Comparison of ENCODE assay signal across 8 mouse cellular contexts in genomic region chr15:101092829-101093648, GRCm38 (mm10). TPM values are rescaled to one million over a fixed set of nuclear protein-coding genes. Genes with fewer than 3 reads are reported as not detected.
A peak's percentile ranks its signal among the peaks of the same experiment; 100 is the strongest.
DNase-seq lines count a peak whose midpoint lies in the region; ATAC-seq lines count a peak whose summit lies in the region.
"Had no signal": no experiment of that assay in that cellular context is flagged by ENCODE, and none has a peak within 500 bp of the region (broad histone marks: within the 10 kb centered on the region; RNA-seq: fewer than 3 reads in every experiment).

No protein-coding gene starts in this region.

- H3K4me2 ChIP-seq in embryonic facial prominence, embryonic 13.5 days, result peak overlapping the region; percentile 30
- H3K4me2 ChIP-seq: lung, embryonic 15.5 days had no signal

- H3K27me3 ChIP-seq in embryonic facial prominence, embryonic 13.5 days, result no peaks in the 10 kb centered on the region
- H3K27me3 ChIP-seq: lung, embryonic 15.5 days had no signal

- H3K4me3 ChIP-seq in embryonic facial prominence, embryonic 13.5 days, result no peak overlapping the region
- H3K4me3 ChIP-seq: lung, embryonic 15.5 days had no signal

- DNase-seq in ES-CJ7 (ENCODE audit: low read depth, low spot score) (peak; percentile 96), liver (peak; percentile 45)
- DNase-seq in Muller cell, postnatal 12 days (ENCODE audit: inconsistent ontology term), result peak; percentile 82
- peak; percentile 82 for DNase-seq in kidney, adult 9 months
- DNase-seq in right cerebral cortex, postnatal 14 days, result peak; percentile 40

- 0 out of 2 replicates have a peak overlapping the region, but pooled peaks have one; percentile 46 for H3K9ac ChIP-seq in embryonic facial prominence, embryonic 13.5 days
- H3K9ac ChIP-seq: lung, embryonic 15.5 days had no signal

- ATAC-seq in embryonic facial prominence, embryonic 13.5 days (ENCODE audit: insufficient number of reproducible peaks, insufficient read depth, low FRiP score, low TSS enrichment, low read depth), result peak; percentile 20; the same call in 1 of the 2 replicates
- no peak for ATAC-seq in inflammation-experienced regulatory T-cells, adult 6 months

- H3K36me3 ChIP-seq in embryonic facial prominence, embryonic 13.5 days, result no peaks in the 10 kb centered on the region
- H3K36me3 ChIP-seq: lung, embryonic 15.5 days had no signal

- no peaks in the 10 kb centered on the region for H3K9me3 ChIP-seq in embryonic facial prominence, embryonic 13.5 days
- H3K9me3 ChIP-seq: lung, embryonic 15.5 days had no signal

- peaks cover 35% of the 10 kb centered on the region for H3K4me1 ChIP-seq in embryonic facial prominence, embryonic 13.5 days

- peak overlapping the region; percentile 64 for H3K27ac ChIP-seq in embryonic facial prominence, embryonic 13.5 days
- H3K27ac ChIP-seq: lung, embryonic 15.5 days had no signal

- 16% methylated on average over 25 of the region's 25 CpGs for WGBS in embryonic facial prominence, embryonic 13.5 days

RNA-seq across cellular contexts. Expression of gene Fignl2, which starts 14.7 kb away (rescaled TPM):
- 0.21 and 0.28 TPM in 2 replicates for polyA plus RNA-seq in embryonic facial prominence, embryonic 13.5 days (2015; fragmentation: Nextera tagmentation; extraction: Ambion mirVana)
- not detected for polyA plus RNA-seq in inflammation-experienced regulatory T-cells, adult 6 months (2017; shearing (Covaris generic))

RNA-seq across cellular contexts. Expression of gene Ankrd33, which starts 22.5 kb away (rescaled TPM):
- polyA plus RNA-seq in embryonic facial prominence, embryonic 13.5 days (2015; fragmentation: Nextera tagmentation; extraction: Ambion mirVana), result not detected in 2 replicates
- not detected for polyA plus RNA-seq in inflammation-experienced regulatory T-cells, adult 6 months (2017; shearing (Covaris generic))
- polyA plus RNA-seq: lung, embryonic 15.5 days had no signal

RNA-seq across cellular contexts. Expression of gene Acvrl1, which starts 35.3 kb away (rescaled TPM):
- polyA plus RNA-seq in embryonic facial prominence, embryonic 13.5 days (2015; fragmentation: Nextera tagmentation; extraction: Ambion mirVana), result 9.9 and 10.1 TPM in 2 replicates
- polyA plus RNA-seq in inflammation-experienced regulatory T-cells, adult 6 months (2017; shearing (Covaris generic)), result 1 to 10 TPM in 1 of 3 experiments, under 1 TPM in 1, not detected in 1; 0.86 to 1.9 TPM

RNA-seq across cellular contexts. Expression of gene Gm47841, which starts 45.8 kb away (rescaled TPM):
- not detected in 2 replicates for polyA plus RNA-seq in embryonic facial prominence, embryonic 13.5 days (2015; fragmentation: Nextera tagmentation; extraction: Ambion mirVana)
- not detected for polyA plus RNA-seq in inflammation-experienced regulatory T-cells, adult 6 months (2017; shearing (Covaris generic))

Comparison
In these comparisons a context has a peak if more than half of its experiments do, and no peak if none do; other contexts are left out.
1. DNase-seq: peak in every context shown above with its lines; median percentile 96 in ES-CJ7; 82 in Muller cell, postnatal 12 days; 82 in kidney, adult 9 months; 45 in liver; 40 in right cerebral cortex, postnatal 14 days.